Mouse (Mus musculus) cerebellum, adult 9-11 months (tissue): ENCODE measurements around the gene Acacb.
A peak's percentile ranks its signal among the peaks of the same experiment; 100 is the strongest.

ENCODE experiments used
- DNase-seq: peaks from one replicate; pipeline ENCODE4 v3.0.0; 2022

The Acacb gene

DNA sequence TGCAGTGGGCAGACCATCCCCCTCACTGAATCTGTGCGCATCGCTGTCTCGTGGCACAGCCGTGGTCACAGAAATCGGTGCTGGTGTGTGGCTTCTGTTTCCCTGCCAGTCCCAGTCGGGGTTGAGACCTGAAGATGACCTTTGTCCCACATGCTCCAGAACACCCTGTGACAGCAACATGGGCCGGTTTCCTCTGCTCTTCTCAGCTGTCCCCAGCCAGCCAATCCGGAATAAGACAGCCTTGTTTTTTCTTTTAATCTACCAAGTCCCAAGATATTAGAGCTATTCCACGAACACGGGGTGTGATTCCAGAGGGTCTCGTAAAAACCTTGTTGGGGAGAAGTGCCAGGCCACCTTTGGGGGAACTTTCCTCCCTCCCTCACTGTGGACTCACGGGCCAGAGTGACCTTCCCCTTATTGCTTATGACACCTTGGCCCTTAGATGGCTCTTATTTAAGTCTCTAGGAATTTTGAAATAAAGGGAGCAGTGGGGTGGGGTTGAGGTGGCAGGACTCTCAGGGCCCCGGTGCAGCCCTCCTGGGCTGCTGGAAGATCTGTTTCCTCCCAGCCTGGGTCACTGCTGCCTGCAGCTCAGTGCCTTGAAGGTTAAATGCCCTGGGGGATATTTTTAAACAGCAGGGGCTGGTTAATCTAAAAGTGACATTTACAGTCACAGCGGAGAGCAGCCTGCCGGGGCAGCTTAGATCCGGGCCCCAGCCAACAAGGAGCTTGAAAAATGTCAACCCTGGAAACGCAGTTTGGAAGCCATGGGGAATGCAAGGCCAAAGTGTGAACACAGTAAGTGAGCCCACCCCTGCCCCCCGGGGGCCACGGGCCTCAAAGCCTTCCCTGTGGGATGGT, at the start of gene Acacb:
Gene Acacb (plus strand): TSS at position 508 of the 861 bp plus-strand sequence.
- DNase-seq: no peak

DNA sequence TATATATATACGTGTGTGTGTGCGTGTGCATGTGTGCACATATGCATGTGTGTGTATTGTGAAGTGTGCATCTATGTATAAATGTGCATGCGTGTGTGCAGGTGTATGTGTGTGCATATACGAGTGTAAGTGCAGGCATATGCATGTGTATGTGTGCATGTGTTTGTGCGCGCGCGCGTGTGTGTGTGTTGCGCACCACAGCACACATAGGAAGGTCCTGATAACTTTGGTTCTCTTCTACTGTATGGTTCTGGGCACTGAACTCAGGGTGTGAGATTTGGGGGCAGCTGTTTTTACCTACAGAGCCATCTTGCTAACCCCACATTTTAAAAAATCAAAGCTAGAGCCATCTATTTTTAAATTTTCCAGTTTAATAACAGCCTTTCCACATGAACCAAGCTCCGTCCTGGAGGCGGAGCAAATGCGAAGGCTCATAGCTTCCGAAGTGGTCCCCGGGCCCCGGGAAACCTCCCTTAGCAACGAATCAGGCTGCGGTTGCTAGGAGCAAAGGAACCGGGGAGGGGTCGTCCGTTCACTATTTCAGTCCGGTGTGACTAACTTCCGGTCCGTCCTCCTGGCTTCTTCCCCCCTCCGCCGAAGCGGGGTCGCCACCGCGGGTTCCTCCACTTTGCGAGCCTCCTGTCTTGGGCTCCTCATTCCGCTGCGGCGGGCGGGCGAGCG, 46.5 kb upstream of the Acacb start:
- DNase-seq: peak; percentile 89

DNA sequence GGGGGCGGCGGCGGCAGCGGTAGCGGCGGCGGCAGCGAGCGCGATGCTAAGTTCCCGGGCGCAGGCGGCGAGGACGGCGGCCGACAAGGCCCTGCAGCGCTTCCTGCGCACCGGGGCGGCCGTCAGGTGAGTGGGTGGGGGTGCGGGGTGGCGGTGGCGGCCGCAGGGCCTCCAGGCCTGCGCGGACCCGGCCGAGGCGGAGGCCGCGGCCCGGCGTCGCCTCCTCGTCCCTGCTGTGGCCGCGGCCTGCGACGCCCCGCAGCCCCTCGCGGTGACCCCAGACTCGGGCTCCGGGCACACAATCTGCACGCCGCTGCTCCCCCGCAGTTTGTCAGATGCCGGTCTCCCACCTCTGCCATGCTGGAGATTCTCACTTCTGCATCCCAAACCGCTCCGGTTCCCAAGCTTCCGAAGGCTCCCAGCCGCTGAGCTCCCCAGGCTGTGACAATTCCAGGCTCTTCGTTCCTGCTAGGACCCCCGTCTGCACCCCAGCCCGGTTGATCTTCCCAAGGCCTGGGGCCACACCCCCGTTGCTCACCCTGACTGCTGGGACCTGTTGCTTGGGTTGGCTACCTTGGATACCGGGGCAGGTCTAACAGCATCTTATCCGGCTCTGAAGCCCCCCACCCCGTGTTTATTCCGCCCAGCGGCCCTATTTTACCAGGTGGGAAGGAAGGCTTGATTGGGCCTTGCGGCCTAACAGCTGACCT, 45.8 kb upstream of the Acacb start:
- DNase-seq: peak; percentile 60

DNA sequence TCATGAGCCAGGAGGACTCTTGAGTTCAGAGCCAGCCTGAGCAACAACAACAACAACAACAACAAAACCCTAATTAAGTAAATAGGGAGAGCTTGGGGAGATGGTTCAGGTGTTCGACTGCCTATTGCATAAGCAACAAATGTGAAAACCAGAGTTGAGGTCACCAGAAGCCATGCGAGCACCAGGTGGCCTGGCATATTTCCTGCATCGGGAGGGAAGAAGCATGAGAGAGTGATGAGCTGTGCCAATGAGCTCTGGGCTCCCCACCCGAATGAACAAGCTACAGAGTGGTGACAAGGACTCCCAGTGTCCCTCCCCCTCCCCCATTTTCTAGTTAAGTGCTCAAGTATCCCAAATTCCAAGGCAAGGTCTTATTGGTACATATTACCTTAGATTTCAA, 44.5 kb upstream of the Acacb start:
- DNase-seq: peak; percentile 58

DNA sequence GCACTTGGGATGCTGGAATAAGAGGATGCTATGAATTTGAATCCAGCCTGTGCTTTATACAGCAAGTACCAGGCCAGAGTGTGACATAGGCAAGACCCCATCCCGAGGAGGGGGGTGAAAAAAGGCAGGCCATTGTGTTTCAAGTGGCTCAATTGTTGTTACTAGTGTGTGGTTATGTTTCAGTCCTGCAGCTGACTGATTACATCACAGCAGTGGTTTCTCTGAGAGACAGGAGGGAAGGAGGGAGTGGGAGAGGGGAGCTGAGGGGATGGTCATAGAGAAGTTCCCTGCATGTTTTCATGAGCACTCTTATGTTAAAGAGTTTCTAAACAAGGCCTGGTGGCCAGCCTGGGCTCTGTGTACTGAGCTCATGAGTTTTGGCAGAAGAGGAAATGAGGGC, 43.5 kb upstream of the Acacb start:
- no peak for DNase-seq

DNA sequence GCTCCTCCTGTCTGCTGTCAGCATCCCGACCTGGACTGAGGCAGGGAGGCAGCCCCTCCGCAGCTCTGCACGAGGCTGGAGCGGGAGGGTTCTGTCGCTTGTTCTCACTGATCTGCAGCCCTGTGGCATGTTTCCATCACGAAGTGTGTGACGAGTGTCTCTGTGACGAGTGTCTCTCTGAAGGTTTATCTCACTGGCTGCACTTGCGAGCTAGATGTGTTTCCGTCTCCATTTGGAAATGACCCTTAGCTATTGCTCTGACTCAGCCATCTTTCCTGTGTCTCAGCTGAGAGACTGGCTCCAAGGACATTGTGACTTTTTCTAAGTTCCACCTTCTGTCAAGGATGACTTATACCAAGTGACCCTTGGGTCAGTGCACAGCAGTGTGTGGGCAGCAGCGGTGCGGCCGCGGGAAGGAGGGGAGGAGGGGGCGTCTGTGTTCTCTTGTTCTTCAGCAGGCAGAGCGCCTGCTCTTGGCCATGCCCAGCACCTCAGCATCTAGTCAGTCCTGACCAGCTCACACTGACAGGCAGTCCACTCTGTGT, 39.9 kb upstream of the Acacb start:
- no peak for DNase-seq

DNA sequence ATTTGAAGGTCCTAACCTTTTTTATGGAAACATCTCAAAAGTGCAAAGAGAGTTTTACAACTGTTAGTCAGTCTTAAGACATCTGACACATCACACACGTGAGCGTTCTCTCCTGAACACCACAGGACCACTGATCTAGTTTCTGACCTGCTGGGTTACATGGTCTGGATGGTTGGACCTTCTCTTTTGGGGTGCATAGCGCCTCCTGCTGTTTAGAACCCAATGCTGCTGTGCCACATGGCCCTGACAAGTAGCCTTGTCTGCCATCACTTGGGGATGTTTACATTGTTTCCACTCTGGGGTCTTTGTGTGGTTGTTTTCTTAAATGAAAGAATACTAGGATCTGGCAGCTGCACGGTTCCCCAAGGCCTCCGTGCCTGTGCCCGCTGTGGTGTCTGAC, 33.0 kb upstream of the Acacb start:
- DNase-seq: no peak

DNA sequence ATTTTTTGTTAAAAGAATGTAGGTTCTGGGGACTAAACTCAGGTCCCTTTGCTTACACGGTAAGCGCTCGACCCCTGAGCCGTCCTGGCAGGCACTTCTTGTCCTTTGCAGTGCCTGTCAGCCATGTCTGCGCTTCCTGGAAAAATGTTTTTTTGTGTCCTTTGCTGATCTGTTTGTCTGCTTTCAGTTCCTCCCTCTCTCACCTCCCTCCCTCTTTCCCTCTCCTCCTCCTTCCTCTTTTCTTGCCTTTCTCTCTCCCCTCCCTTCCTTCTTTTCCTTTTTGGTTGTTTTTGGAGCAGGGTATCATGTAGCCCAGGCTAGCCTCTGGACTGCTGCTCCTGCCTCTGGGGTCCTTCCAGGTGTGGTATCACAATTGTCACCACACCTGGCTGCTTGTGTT, 31.3 kb upstream of the Acacb start:
- DNase-seq: no peak

DNA sequence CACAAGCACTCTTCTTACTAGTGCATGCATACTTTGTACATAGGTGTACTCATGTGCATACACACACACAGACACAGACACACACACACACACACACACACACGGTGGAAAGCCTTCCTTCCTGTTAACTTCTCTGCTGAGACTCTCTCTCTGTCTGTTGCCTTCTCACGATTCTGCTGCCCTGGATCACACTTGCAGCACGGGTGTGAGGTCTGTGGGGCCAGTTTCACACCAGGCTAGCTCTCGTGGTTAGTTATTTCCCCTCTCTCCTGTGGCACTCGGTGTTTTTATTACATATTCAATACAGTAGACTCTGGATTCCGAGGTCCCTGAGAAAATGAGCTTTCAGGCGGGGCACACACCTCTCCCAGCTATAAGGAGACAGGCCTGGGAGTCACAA, 29.7 kb upstream of the Acacb start:
- no peak for DNase-seq

DNA sequence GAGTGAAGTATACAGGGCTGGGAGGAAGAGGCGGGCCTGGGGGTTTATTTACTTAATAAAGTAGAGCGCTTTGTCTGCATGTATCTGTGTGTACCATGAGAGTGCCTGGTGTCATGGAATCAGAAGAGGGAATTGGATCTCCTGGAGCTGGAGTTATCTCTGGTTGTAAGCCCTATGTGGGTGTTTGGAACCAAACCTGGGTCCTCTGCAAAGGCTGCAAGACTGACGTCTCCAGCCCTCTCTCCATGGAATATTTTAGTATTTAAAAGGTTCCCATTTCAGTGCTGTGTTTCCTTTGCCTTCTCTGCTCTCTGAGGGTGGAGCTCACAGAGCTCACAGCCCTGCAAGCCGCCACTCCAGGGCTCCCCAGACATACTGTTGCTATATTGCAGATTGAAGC, 26.5 kb upstream of the Acacb start:
- DNase-seq: no peak

DNA sequence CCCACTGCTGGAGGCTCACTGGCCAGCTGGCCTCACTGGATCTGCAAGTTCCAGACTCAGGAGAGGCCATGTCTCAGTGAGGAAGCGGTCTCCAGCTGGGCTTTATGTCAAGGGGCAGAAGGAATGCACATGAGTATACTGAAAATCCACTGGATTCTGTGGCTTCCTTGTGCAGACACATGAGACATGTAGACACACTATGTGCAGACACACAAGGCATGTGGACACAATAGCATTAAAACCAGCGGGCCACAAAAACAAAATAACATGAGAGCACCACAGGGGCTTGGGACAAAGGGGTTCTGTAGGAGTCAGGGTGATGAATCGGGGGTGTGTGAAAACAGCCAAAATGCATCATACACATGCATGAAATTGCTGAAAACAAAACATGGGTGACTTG, 20.3 kb upstream of the Acacb start:
- peak; percentile 15 for DNase-seq

DNA sequence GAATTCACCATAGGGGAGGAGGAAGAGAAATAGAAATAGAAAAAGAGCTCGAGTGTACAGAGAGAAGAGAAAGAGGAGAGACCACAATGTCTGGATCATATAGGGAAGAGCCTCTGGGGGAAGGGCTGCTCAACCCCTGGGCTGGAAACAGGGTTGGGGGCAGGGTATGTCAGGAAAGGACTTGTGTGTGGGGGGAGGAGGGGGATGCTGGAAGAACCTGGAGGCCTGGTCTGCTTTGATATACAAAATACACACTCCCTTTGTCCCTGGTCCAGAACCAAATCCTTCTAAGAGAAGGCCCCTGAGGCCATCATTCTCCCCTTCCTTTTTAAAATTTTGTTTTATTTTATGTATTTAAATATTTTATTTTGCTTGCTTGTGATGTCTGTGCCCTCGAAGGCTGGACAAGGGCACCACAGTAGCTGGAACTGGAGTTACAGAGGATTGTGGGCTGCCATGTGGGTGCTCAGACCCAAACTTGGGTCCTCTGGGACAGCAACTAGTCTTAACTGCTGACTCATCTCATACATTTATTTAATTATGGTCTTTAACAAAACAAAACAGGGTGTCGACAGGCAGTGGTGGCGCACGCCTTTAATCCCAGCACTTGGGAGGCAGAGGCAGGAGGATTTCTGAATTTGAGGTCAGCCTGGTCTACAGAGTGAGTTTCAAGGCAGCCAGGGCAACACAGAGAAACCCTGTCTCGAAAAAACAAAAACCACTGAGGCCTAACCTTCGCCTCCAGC, 19.7 kb upstream of the Acacb start:
- no peak for DNase-seq

DNA sequence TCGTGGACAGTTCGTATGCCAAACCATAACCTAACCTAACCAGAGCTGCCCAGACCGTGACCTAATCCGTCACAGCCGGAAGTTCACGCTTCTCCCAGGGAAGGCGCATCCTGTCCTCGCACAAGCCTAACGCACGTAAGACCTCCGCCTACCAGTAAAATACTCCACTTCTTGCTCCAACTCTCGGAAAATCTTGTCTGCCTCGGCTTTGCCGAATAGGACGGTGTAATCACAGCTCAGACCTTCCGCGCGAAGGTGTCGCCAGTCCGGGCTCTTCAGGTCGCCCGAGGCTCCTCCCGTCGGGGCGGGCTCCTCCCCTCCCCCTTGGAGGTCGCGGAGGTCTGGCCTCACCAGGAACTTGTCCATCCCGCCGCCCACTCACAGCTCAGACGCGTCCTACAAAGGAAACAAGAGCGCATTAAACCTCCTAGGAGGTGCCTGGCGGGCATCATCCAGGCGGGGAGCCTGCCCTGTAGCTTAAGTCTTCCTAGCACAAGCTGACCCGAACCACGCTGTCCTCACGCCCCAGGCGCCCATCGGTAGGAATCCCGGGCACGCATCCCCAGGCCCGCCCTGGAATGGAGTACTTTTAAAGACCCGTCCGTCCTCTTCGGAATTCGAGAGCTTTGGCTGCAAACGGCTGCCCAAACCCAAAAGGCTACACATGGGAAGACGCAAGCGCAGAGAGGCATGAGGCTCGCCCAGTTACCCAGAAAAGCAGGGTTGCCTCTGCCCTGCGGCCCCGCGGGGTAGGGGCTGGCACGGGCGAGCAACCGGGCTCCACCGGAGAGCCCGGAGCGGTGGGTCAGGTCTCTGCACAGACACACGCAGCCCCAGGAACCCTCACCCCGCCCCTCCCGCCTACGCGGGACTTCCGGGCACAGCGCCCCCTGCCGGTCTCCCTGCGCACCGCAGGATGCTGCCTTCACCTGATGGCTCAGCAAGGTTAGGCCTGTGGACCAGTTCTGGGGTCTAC, 18.7 kb upstream of the Acacb start, which contains the start of gene Alkbh2:
Gene Alkbh2 (minus strand): TSS at position 845 of the 976 bp plus-strand sequence.
- DNase-seq: peak; percentile 81

DNA sequence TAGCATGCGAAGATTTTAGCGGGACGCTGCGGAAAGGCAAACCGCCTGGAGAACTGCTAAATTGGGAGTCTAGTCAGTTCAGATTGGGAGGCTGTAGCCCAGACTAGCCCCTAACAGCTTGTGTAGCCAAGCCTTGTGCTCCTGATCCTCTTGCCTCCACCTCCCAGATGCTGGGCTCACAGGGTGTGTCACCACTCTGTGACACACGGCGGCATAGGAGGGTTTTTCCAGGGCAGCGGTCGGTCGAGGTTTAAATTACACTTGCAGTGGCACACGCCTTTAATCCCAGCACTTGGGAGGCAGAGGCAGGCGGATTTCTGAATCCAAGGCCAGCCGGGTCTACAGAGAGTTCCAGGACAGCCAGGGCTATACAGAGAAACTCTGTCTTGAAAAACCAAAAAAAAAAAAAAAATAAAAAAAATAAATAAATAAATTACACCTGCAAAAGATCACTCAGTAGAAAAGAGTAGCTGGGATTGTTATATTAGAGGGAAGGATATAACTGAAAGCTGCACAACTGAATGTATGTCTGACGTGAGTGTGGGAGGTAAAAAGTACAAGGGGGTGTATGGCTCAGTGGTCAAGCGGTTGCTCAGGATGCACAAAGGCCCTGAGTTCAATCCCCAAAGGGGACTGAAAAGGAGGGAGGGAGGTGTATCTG, 16.7 kb upstream of the Acacb start:
- DNase-seq: no peak

DNA sequence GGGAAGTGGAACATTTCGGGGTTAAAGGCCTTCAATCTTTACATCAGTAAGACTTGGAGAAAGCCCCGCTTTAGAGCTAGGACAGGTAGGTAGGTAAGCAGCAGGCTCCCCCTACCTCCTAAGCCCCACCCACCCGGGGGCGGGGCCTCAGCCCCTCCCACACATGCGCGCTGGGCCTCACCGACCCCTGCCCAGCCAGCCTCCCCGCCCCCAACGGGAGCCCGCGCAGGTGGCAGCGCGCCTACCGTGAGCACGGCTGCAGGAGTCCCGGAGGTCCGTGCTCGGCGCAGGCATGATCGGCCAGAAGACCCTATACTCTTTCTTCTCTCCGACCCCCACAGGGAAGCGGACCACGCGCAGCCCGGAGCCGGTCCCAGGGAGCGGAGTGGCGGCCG, 16.1 kb upstream of the Acacb start, which contains the start of gene Ung:
Gene Ung (plus strand): TSS at position 176 of the 395 bp plus-strand sequence.
- DNase-seq: peak; percentile 70

DNA sequence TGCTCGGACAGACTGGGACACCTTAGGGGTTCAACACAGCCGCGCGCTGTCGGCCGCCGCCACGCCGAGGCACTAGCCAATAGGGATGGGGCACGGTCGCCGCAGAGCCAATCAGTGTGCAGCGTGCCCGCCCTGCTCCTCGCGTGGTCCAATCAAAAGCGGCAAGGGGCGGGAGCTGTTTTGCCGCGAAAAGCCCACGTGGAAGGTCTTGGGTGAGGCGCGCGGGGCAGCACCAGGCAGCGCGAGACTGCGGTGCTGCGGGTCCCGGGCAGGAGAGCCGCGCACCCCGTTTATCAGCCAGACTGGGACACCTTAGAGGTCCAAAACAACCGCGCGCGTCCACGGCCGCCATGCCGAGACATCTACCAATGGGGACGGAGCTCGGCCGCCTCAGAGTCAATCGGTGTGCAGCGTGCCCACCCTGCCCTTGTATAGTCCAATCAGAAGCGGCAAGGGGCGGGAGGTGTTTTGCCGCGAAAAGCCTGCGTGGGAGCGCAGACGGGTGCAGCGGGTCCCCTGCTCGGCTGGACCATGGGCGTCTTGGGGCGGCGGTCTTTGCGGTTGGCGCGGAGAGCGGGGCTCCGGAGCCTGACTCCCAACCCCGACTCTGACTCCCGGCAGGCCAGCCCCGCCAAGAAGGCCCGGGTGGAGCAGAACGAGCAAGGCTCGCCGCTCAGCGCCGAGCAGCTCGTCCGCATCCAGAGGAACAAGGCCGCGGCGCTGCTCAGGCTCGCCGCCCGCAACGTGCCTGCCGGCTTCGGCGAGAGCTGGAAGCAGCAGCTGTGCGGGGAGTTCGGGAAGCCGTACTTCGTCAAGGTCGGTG, 15.4 kb upstream of the Acacb start:
- DNase-seq: peak; percentile 91

DNA sequence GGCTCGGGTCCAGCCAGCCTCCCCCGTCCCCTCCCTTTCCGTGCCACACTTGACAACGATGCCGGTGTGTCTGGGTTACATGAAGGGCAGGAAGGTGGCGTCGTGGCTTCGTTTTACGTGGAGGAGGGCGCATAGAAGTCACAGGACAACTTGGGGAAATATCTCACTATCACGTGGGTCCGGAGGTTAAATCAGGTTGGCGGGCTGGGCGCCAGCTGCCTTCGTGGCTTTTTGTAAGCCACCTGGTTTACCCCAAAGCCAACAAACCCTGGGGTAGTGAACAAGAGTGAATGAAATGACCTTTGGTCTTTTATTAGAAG, 14.9 kb upstream of the Acacb start:
- peak; percentile 71 for DNase-seq

DNA sequence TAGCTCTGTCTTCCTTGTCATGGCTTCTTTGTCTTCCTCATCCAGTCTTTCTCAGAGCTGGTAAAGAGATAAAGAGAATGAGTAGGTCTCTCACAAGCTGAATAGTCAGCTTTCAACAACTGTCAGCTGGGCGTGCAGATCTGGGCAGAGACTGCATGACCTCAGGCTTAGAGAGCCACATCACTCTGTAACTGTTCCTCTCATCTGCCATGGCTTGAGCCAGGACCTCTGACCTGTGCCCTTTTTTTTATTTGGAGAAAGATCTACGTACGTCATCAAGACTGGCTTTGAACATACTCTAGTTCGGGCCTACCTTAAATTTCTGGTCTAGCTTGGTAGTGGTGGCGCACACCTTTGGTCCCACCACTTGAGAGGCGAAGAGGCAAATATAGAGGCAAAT, 13.5 kb upstream of the Acacb start:
- no peak for DNase-seq

DNA sequence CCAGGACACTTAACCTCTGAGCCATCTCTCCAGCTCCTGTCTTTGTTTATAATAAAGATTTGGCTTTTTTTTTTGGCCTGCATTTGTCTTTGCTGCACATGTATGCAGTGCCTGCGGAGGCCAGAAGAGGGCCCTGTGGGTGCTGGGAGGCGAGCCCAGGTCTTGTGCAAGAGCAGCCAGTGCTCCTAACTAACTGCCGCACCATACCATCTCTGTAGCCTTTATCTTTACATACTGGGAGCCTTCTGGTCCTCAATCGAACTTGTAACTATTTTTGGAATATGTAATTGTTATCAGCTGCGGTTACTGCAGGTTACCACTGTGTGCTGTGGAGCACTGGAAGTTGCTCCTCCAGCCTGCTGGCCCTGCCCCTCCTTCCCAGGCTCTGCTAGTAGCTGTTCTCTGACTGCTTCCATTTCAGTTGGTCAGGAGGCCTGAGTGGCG, 12.2 kb upstream of the Acacb start:
- DNase-seq: peak; percentile 39

DNA sequence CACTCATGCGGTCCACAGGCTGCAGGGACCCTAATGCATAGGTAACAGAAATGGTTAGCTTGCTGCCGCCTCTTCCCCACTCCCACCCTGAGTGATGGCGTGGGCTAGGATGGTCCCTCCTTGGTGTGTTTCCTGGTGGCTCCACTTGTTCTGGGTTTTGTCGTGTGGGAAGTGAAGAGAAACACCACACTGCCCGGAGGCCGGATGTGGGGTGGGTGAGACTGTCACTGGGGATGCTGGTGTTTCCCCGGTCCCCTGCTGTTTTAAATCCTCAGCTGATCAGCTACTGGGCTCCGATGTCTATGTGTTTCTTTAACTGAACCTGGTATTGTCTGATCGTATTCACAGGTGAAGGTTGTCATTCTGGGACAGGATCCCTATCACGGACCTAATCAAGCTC, 10.8 kb upstream of the Acacb start:
- no peak for DNase-seq
